Mouse (Mus musculus) liver, embryonic 14.5 days (tissue): ENCODE results near the gene Cebpe. TPM values are rescaled to one million over a fixed set of nuclear protein-coding genes. Genes with fewer than 3 reads are reported as not detected.

Experiments used
- ATAC-seq: fragments of 200-750 bp; cut with Nextera tagmentation; 2 replicates; pipeline ENCODE4 v1.8.0; 2017; ENCODE audit warnings: moderate number of reproducible peaks, mild to moderate bottlenecking, moderate library complexity; ENCODE audit not compliant: insufficient read depth
- DNase-seq, 3 experiments: peaks; one replicate each; pipeline ENCODE4 v3.0.0-alpha.2; 2012 to 2013; ENCODE audit warnings: low read depth in 3 of 3, low spot score in 3 of 3
- H3K27ac ChIP-seq: fragments of 300-500 bp; sonication (generic); 2 replicates; pipeline ENCODE4 v1.5.1; 2014; ENCODE audit warnings: moderate library complexity, mild to moderate bottlenecking, control low read depth, inconsistent platforms
- H3K27me3 ChIP-seq: fragments of 300-500 bp; sonication (generic); 2 replicates; pipeline ENCODE4 v1.6.1; 2014; ENCODE audit warnings: mild to moderate bottlenecking, low read length, moderate library complexity; ENCODE audit not compliant: control insufficient read depth, insufficient read depth
- H3K36me3 ChIP-seq: fragments of 300-500 bp; sonication (generic); replicated peaks from 2 replicates; pipeline ENCODE4 v1.6.1; 2014; ENCODE audit warnings: low read depth; ENCODE audit not compliant: control insufficient read depth, insufficient read depth
- H3K4me1 ChIP-seq, 2 experiments: fragments of 200-500 bp in 1 of 2; fragments of 300-500 bp in 1 of 2; sonication (generic) in 1 of 2; replicated peaks; 2 replicates each; pipeline ENCODE4 v1.6.1; 2012 to 2014; ENCODE audit warnings: antibody characterized with exemption in 1 of 2, inconsistent platforms in 1 of 2, low read length in 1 of 2; ENCODE audit not compliant: control insufficient read depth in 2 of 2, insufficient read depth in 2 of 2
- H3K4me2 ChIP-seq: fragments of 300-500 bp; sonication (generic); 2 replicates; pipeline ENCODE4 v1.6.1; 2014; ENCODE audit warnings: low read depth, mild to moderate bottlenecking, control low read depth, moderate library complexity
- H3K4me3 ChIP-seq, 2 experiments: fragments of 200-500 bp in 1 of 2; fragments of 300-500 bp in 1 of 2; sonication (generic) in 1 of 2; 2 replicates each; pipeline ENCODE4 v1.5.1; 2012 to 2014; ENCODE audit warnings: low read depth in 2 of 2, low read length in 2 of 2, mild to moderate bottlenecking in 2 of 2, control low read depth in 1 of 2, inconsistent platforms in 1 of 2, moderate library complexity in 1 of 2; ENCODE audit not compliant: insufficient read depth in 1 of 2
- H3K9ac ChIP-seq: fragments of 300-500 bp; sonication (generic); replicated peaks from 2 replicates; pipeline ENCODE4 v1.6.1; 2014; ENCODE audit warnings: mild to moderate bottlenecking, control low read depth, moderate library complexity
- H3K9me3 ChIP-seq: fragments of 300-500 bp; sonication (generic); 2 replicates; pipeline ENCODE4 v1.6.1; 2016; ENCODE audit warnings: low read length, mixed read lengths; ENCODE audit not compliant: control insufficient read depth
- CTCF ChIP-seq: IDR thresholded peaks from 2 replicates; pipeline ENCODE4 v1.5.1; 2016; ENCODE audit warnings: antibody characterized with exemption, low read depth, control low read depth
- EP300 ChIP-seq: IDR thresholded peaks from 2 replicates; pipeline ENCODE4 v1.6.1; 2016; ENCODE audit warnings: antibody characterized with exemption, low read depth
- WGBS: fragments of 180-500 bp; shearing (Covaris S2); extraction: QIAGEN DNeasy Blood & Tissue Kit; methylation state at CpG from one replicate; pipeline ENCODE4 v1.1.7; 2014; ENCODE audit not compliant: insufficient replicate concordance; 5-methylcytosine and 5-hydroxymethylcytosine counted together
- polyA plus RNA-seq, 2 experiments: library from polyadenylated mRNA; depleted of rRNA in 1 of 2; stranded (reverse) in 1 of 2; unstranded in 1 of 2; fragments of >200 nt; fragmentation: Nextera tagmentation in 1 of 2; extraction: Ambion mirVana in 1 of 2; gene quantifications; 2 replicates each; pipeline versions ENCODE4 v1.2.1 to v1.2.3; 2012 to 2014

The Cebpe gene
- polyA plus RNA-seq, 2 experiments = 5.1 to 6.3 TPM

DNA sequence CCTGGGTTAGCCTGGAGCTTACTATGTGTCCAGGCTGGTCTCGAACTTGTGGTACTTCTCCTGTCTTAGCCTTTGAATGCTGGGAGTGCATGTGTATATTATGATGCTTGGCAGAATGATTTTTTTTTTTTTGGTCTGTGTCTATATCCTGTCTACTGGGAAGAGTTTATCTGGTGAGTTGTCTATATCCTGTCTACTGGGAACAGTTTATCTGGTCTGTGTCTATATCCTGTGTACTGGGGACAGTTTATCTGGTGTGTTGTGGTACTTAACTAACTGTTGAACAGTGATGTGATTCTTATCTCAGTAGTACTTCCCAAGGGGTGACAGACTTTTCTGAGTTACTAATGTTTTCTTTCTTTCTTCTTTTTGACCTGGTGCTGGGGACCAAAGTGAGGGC lies 39.8 kb upstream of the Cebpe start:
- H3K4me3 ChIP-seq = no peak overlapping the region
- H3K9me3 ChIP-seq = no peaks in the 10 kb centered on the region
- no peak overlapping the region for H3K27ac ChIP-seq
- 49% methylated on average over 1 of the region's 1 CpGs for WGBS
- DNase-seq = no peak
- no peak for ATAC-seq
- H3K27me3 ChIP-seq = no peaks in the 10 kb centered on the region
- no peak overlapping the region for H3K4me2 ChIP-seq
- H3K9ac ChIP-seq = no peak overlapping the region
- TF ChIP-seq CTCF (no peak), EP300 (no peak)
- H3K4me1 ChIP-seq = peaks cover 0 to 14% of the 10 kb centered on the region in 2 experiments; a peak in 2 of 4 replicates
- no peaks in the 10 kb centered on the region for H3K36me3 ChIP-seq

- Histone ChIP-seq H3K9ac (no peak overlapping the region), H3K9me3 (no peaks in the 10 kb centered on the region), H3K4me1 (peaks cover 0 to 5% of the 10 kb centered on the region in 2 experiments; a peak in 2 of 4 replicates), H3K36me3 (no peaks in the 10 kb centered on the region), H3K4me2 (no peak overlapping the region), H3K4me3 (no peak overlapping the region), H3K27me3 (no peaks in the 10 kb centered on the region), H3K27ac (no peak overlapping the region)
- TF ChIP-seq CTCF = no peak
- no peak for TF ChIP-seq EP300
- ATAC-seq = no peak
- 28% methylated on average over 4 of the region's 4 CpGs for WGBS
- DNase-seq = no peak
Measured at GRCm38 (mm10) chr14:54749238-54749637, 37.3 kb upstream of the Cebpe start.

DNA sequence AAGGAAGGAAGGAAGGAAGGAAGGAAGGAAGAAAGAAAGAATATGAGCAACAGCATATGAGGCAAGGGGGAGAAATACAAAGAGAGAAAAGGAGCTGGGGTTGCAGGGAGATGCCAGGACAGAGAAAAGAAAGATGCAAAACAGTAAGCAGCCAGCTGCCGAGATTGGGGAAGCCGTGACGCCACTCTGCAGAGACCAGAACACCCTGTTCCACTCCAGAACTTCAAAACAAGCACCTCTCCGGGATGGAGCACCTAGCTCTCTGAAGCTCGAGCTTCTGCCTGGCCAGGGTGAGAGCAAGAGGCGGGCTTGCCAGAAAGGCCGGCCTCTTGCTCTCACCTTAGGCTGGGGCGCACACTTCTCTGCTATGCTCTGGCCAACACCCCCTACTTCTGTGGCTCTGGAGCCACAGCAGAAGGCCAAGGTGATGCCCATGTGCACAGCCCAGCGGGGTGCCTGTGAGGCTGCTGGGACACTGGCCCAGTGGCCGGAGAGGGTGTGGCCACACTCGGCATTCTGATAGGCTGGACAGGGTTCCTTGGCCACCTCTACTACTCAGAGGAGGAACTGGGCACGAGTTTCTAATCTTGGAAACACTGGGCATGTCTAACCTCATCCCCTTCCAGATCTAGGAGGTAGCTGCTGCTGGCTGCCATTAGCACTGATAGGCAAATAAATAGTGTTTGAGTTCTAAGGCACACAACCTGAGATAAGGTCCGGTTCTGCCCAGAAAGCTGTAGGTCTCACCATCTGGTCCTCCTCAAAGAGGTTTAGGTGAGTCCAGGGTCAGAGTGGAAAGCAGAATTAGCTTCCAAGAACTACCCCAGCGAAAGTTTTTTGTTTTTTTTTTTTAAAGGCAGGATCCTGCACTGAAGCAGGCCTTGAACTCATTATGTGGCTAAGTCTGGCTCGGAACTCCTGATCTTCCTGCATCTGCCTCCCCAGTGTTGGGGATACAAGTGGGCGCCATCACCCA lies 36.3 kb upstream of the Cebpe start:
- no peak for DNase-seq
- Histone ChIP-seq H3K27ac (no peak overlapping the region), H3K4me2 (no peak overlapping the region), H3K9ac (no peak overlapping the region), H3K4me1 (0 out of 4 replicates have a peak, but pooled peaks cover 0 to 3% of the 10 kb centered on the region in 2 experiments), H3K4me3 (no peak overlapping the region), H3K36me3 (no peaks in the 10 kb centered on the region), H3K27me3 (no peaks in the 10 kb centered on the region), H3K9me3 (no peaks in the 10 kb centered on the region)
- TF ChIP-seq EP300 (no peak), CTCF (no peak)
- 59% methylated on average over 16 of the region's 16 CpGs for WGBS
- ATAC-seq = no peak

- Histone ChIP-seq H3K9ac (no peak overlapping the region), H3K4me1 (peaks cover 0 to 5% of the 10 kb centered on the region in 2 experiments; a peak in 1 of 4 replicates), H3K4me2 (no peak overlapping the region), H3K27ac (no peak overlapping the region), H3K4me3 (no peak overlapping the region), H3K27me3 (no peaks in the 10 kb centered on the region), H3K36me3 (no peaks in the 10 kb centered on the region), H3K9me3 (no peaks in the 10 kb centered on the region)
- 20% methylated on average over 9 of the region's 9 CpGs for WGBS
- peak in 1 of 3 experiments; percentile 13 for DNase-seq
- TF ChIP-seq CTCF = no peak
- no peak for ATAC-seq
Measured at GRCm38 (mm10) chr14:54746038-54746437, 34.1 kb upstream of the Cebpe start.

- H3K27ac ChIP-seq = no peak overlapping the region
- 34% methylated on average over 8 of the region's 8 CpGs for WGBS
- H3K4me3 ChIP-seq = no peak overlapping the region
- TF ChIP-seq CTCF = no peak
- TF ChIP-seq EP300 = no peak
- no peak overlapping the region for H3K4me2 ChIP-seq
- DNase-seq (no peak), ATAC-seq (no peak)
- no peaks in the 10 kb centered on the region for H3K36me3 ChIP-seq
- H3K9me3 ChIP-seq = no peaks in the 10 kb centered on the region
- H3K4me1 ChIP-seq = peaks cover 0 to 5% of the 10 kb centered on the region in 2 experiments; a peak in 1 of 4 replicates
- H3K9ac ChIP-seq = no peak overlapping the region
- no peaks in the 10 kb centered on the region for H3K27me3 ChIP-seq
Measured at GRCm38 (mm10) chr14:54744473-54744872, 32.5 kb upstream of the Cebpe start.
